Mouse (Mus musculus) hindbrain, embryonic 16.5 days (tissue): ENCODE results near the gene Zfp771. TPM values are rescaled to one million over a fixed set of nuclear protein-coding genes. Genes with fewer than 3 reads are reported as not detected.

Source experiments
- ATAC-seq: fragments of 200-750 bp; cut with Nextera tagmentation; 2 replicates; pipeline ENCODE4 v1.8.0; 2017; ENCODE audit warnings: moderate TSS enrichment, moderate library complexity
- H3K27ac ChIP-seq: fragments of 300-500 bp; sonication (generic); 2 replicates; pipeline ENCODE4 v1.5.1; 2014; ENCODE audit warnings: low read depth, mild to moderate bottlenecking, control low read depth, low read length, moderate library complexity
- H3K27me3 ChIP-seq: fragments of 300-500 bp; sonication (generic); replicated peaks from 2 replicates; pipeline ENCODE4 v1.6.1; 2014; ENCODE audit warnings: low read length; ENCODE audit not compliant: control insufficient read depth, insufficient read depth
- H3K36me3 ChIP-seq: fragments of 300-500 bp; sonication (generic); 2 replicates; pipeline ENCODE4 v1.6.1; 2014; ENCODE audit warnings: mild to moderate bottlenecking, low read length, moderate library complexity, mixed read lengths; ENCODE audit not compliant: control insufficient read depth, insufficient read depth
- H3K4me1 ChIP-seq: fragments of 300-500 bp; sonication (generic); 2 replicates; pipeline ENCODE4 v1.6.1; 2014; ENCODE audit warnings: low read depth, low read length; ENCODE audit not compliant: control insufficient read depth, insufficient read depth
- H3K4me2 ChIP-seq: fragments of 300-500 bp; sonication (generic); 2 replicates; pipeline ENCODE4 v1.6.1; 2014; ENCODE audit warnings: mild to moderate bottlenecking, low read length, control low read depth, moderate library complexity
- H3K4me3 ChIP-seq: fragments of 300-500 bp; sonication (generic); 2 replicates; pipeline ENCODE4 v1.5.1; 2014; ENCODE audit warnings: mild to moderate bottlenecking, low read length, control low read depth, moderate library complexity
- H3K9ac ChIP-seq: fragments of 300-500 bp; sonication (generic); 2 replicates; pipeline ENCODE4 v1.6.1; 2014; ENCODE audit warnings: low read depth, mild to moderate bottlenecking, control low read depth, low read length, moderate library complexity
- H3K9me3 ChIP-seq: fragments of 300-500 bp; sonication (generic); 2 replicates; pipeline ENCODE4 v1.6.1; 2014; ENCODE audit warnings: mild to moderate bottlenecking, low read length, moderate library complexity; ENCODE audit not compliant: control insufficient read depth
- WGBS: fragments of 180-500 bp; shearing (Covaris S2); extraction: QIAGEN DNeasy Blood & Tissue Kit; methylation state at CpG from one replicate; pipeline ENCODE4 v1.1.7; 2014; 5-methylcytosine and 5-hydroxymethylcytosine counted together
- polyA plus RNA-seq: library from polyadenylated mRNA; unstranded; fragments of >200 nt; fragmentation: Nextera tagmentation; extraction: Ambion mirVana; gene quantifications from 2 replicates; pipeline ENCODE4 v1.2.1, GENCODE M21; 2015

Zfp771 gene
- polyA plus RNA-seq, 1 experiment from 2014 or later = 82.6 TPM

DNA sequence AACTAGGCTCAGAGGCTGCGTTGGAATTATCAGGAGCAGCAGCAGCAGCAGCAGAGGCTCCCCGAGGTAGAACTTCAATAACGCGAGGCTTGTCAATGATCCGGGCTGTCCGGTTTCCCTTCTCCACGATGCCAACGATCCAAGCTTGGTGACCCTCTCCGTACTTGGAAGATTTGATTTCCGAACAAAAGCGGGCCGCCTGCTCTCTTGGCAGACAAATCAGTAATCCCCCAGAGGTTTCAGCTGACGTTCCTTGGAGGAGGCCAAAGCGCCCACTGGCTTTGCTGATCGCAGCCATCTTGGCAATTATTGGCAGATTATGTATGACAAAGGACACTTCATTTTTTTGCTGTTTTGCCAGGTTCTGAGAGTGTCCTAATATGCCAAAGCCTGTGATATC, 28.5 kb downstream of the Zfp771 start:
- peaks cover 4% of the 10 kb centered on the region for H3K9me3 ChIP-seq
- peaks cover 4% of the 10 kb centered on the region for H3K36me3 ChIP-seq
- H3K4me1 ChIP-seq = peaks cover 10% of the 10 kb centered on the region
- ATAC-seq = no peak
- WGBS = 90% methylated on average over 15 of the region's 15 CpGs
- no peaks in the 10 kb centered on the region for H3K27me3 ChIP-seq
- no peak overlapping the region; the same call in 1 of the 2 replicates for H3K4me3 ChIP-seq
- no peak overlapping the region for H3K9ac ChIP-seq
- H3K27ac ChIP-seq = no peak overlapping the region
- peak overlapping the region; percentile 65 for H3K4me2 ChIP-seq

DNA sequence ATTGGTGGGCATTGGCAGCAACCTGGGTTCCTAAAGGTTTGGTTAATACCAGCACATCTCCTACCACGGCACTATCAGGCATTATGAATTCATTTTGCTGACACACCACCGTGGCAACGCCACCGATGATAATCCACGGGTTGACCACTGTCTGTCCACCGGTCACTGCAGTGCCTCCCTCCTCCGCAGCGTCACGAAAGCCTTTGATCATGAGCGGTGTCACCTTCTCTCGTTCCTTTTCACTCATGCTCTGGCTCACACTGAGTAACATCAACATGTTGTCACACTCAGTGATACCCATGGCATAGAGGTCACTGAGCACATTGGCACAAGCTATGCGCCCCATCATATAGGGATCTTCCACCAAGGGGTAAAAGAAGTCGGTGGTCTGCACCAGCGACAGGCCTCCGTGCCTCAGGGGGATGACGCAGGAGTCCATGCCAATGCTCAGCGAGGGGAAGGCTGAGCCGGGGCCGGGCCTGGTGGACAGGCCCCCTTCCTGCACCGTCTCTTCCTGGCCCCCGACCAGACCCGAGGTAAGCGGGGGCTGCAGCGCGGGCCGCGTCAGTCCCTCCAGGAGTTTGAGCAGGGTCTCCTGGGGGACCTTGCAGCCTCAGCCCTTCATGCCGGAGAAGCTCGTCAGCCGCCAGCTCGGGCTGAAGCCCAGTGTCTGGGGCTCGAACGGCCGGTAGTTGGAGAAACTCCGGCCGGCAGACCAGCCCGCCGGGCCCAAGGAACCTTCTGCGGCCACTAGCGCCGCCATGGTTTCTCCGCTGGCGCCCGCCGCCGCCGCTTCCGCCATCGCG, 29.2 kb downstream of the Zfp771 start:
- H3K27ac ChIP-seq = peak overlapping the region; percentile 88
- H3K4me1 ChIP-seq = peaks cover 10% of the 10 kb centered on the region
- H3K27me3 ChIP-seq = no peaks in the 10 kb centered on the region
- peak overlapping the region; percentile 65 for H3K4me2 ChIP-seq
- peak overlapping the region; percentile 92 for H3K9ac ChIP-seq
- H3K9me3 ChIP-seq = peaks cover 2% of the 10 kb centered on the region
- H3K36me3 ChIP-seq = peaks cover 4% of the 10 kb centered on the region
- WGBS = 17% methylated on average over 43 of the region's 50 CpGs
- peak; percentile 69 for ATAC-seq
- H3K4me3 ChIP-seq = peak overlapping the region; percentile 85

GRCm38 (mm10) chr7:127273925-127274789, 30.1 kb downstream of the Zfp771 start, which contains the start of gene Sephs2:
Gene Sephs2 (minus strand): TSS chr7:127274055.
- peak within 1 kb of the TSS; percentile 85 for H3K4me3 ChIP-seq
- peak within 1 kb of the TSS; percentile 65 for H3K4me2 ChIP-seq
- peaks cover 10% of the 10 kb centered on the region for H3K4me1 ChIP-seq
- H3K9me3 ChIP-seq = no peaks in the 10 kb centered on the region
- ATAC-seq = peak; percentile 92
- peaks cover 4% of the 10 kb centered on the region for H3K36me3 ChIP-seq
- H3K27ac ChIP-seq = peak within 1 kb of the TSS; percentile 88
- H3K27me3 ChIP-seq = no peaks in the 10 kb centered on the region
- WGBS = 2% methylated on average over 39 of the region's 39 CpGs
- peak within 1 kb of the TSS; percentile 92 for H3K9ac ChIP-seq

GRCm38 (mm10) chr7:127276519-127276961, 32.5 kb downstream of the Zfp771 start:
- no peaks in the 10 kb centered on the region for H3K9me3 ChIP-seq
- H3K27ac ChIP-seq = no peak overlapping the region
- peaks cover 10% of the 10 kb centered on the region for H3K4me1 ChIP-seq
- H3K4me2 ChIP-seq = no peak overlapping the region
- no peaks in the 10 kb centered on the region for H3K27me3 ChIP-seq
- WGBS = 74% methylated on average over 5 of the region's 5 CpGs
- ATAC-seq = no peak
- no peak overlapping the region for H3K4me3 ChIP-seq
- H3K36me3 ChIP-seq = no peaks in the 10 kb centered on the region; the same call in 1 of the 2 replicates
- H3K9ac ChIP-seq = no peak overlapping the region

DNA sequence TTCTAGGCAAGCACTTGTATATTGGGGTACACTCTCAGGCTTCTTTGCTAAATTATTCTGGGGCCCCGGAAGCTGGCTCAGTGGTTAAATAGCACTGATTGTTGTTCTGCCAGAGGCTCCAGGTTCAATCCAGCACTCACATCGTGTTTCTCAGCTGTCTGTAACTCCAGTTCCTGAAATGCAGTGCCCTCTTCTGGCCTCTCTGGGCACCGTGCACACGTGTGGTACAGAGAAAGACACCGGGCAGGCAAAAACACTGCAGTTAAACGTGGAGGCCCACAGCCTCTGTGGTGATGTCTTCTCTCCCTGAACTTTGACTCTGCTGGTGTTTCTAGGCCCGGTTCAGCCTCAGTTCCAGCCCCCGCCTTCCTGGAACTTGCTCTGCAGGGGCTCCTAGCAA, 34.2 kb downstream of the Zfp771 start:
- Histone ChIP-seq H3K9me3 (no peaks in the 10 kb centered on the region), H3K9ac (no peak overlapping the region), H3K27me3 (no peaks in the 10 kb centered on the region), H3K4me3 (no peak overlapping the region), H3K4me2 (no peak overlapping the region), H3K27ac (no peak overlapping the region), H3K4me1 (peaks cover 3% of the 10 kb centered on the region; the same call in 1 of the 2 replicates), H3K36me3 (no peaks in the 10 kb centered on the region)
- ATAC-seq = no peak
- WGBS = 17% methylated on average over 8 of the region's 8 CpGs

GRCm38 (mm10) chr7:127280092-127280491, 36.0 kb downstream of the Zfp771 start:
- Histone ChIP-seq H3K36me3 (no peaks in the 10 kb centered on the region), H3K27me3 (no peaks in the 10 kb centered on the region), H3K27ac (no peak overlapping the region), H3K9ac (no peak overlapping the region), H3K4me2 (no peak overlapping the region), H3K4me1 (no peaks in the 10 kb centered on the region), H3K4me3 (no peak overlapping the region), H3K9me3 (no peaks in the 10 kb centered on the region)
- WGBS = 70% methylated on average over 3 of the region's 3 CpGs
- ATAC-seq = no peak

- Histone ChIP-seq H3K4me2 (no peak overlapping the region), H3K9ac (no peak overlapping the region), H3K27me3 (no peaks in the 10 kb centered on the region), H3K4me1 (no peaks in the 10 kb centered on the region), H3K27ac (no peak overlapping the region), H3K4me3 (no peak overlapping the region), H3K36me3 (no peaks in the 10 kb centered on the region), H3K9me3 (no peaks in the 10 kb centered on the region)
- WGBS = 83% methylated on average over 4 of the region's 4 CpGs
- no peak for ATAC-seq
Observed at GRCm38 (mm10) chr7:127281114-127281513, 37.0 kb downstream of the Zfp771 start.

- ATAC-seq = no peak
- Histone ChIP-seq H3K9me3 (no peaks in the 10 kb centered on the region), H3K27me3 (no peaks in the 10 kb centered on the region), H3K4me1 (no peaks in the 10 kb centered on the region), H3K27ac (no peak overlapping the region), H3K4me3 (no peak overlapping the region), H3K4me2 (no peak overlapping the region), H3K36me3 (no peaks in the 10 kb centered on the region), H3K9ac (no peak overlapping the region)
- WGBS = 81% methylated on average over 2 of the region's 2 CpGs
Observed at GRCm38 (mm10) chr7:127282190-127282589, 38.1 kb downstream of the Zfp771 start.

DNA sequence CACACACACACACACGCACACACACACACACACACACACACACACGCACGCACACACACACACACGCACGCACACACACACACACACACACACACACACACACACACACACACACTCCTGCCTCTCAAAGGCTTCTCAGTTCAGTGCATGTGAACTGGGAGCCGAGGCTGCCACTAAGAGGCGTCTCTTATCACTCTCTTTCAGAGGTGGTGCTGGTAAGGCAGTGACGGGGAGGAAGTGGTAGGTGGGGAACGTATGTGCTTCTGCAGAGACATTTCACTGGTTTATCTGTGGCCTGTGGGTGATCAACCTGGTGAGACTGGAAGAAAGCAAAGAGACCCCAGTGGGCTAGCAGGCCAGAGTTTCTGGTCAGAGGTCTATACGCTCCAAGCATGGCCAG, 41.1 kb downstream of the Zfp771 start:
- Histone ChIP-seq H3K9me3 (peaks cover 8% of the 10 kb centered on the region), H3K4me2 (no peak overlapping the region), H3K27me3 (no peaks in the 10 kb centered on the region), H3K9ac (no peak overlapping the region), H3K4me3 (no peak overlapping the region), H3K36me3 (no peaks in the 10 kb centered on the region), H3K4me1 (no peaks in the 10 kb centered on the region), H3K27ac (no peak overlapping the region)
- no peak for ATAC-seq
- 71% methylated on average over 8 of the region's 10 CpGs for WGBS
